Mouse (Mus musculus): Measurements from ENCODE around the gene Cct4. TPM values are rescaled to one million over a fixed set of nuclear protein-coding genes. Genes with fewer than 3 reads are reported as not detected.
A peak's percentile ranks its signal among the peaks of the same experiment; 100 is the strongest.

Cct4 gene
- polyA plus RNA-seq, 1 experiment from 2014 or later, result 448 TPM

DNA sequence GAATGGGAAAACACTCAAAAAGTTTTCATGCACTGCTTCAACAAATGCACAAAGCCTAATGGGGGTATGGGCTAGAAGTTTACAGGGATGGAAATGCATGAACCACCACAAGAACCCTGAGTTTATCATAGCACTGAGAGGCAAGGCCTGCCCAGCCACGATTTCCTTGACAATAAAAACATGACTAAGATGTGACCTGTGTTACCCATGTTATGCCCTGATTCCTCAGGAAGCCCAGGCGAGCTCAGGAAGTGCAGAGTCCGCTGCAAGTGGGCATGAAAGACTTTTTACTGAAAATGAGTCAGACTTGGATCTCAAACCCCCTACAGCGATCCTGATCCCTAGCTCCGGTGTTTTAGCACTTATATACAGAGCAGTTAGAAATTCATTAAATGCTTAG, 56.9 kb downstream of the Cct4 start:
- Histone ChIP-seq H3K9me3 (ENCODE audit: control insufficient read depth, low read length) (no peaks in the 10 kb centered on the region), H3K4me2 (no peak overlapping the region), H3K27ac (ENCODE audit: low read depth, low read length) (no peak overlapping the region), H3K4me1 (ENCODE audit: control insufficient read depth, insufficient read depth, low read length) (no peaks in the 10 kb centered on the region), H3K9ac (ENCODE audit: low read length) (no peak overlapping the region), H3K4me3 (ENCODE audit: low read depth, low read length) (no peak overlapping the region), H3K36me3 (ENCODE audit: control insufficient read depth, insufficient read depth, low read length) (no peaks in the 10 kb centered on the region), H3K27me3 (ENCODE audit: control insufficient read depth, insufficient read depth, low read length) (no peaks in the 10 kb centered on the region)
- ATAC-seq (ENCODE audit: low FRiP score) (no peak), DNase-seq (ENCODE audit: low spot score, missing footprints) (no peak)
- WGBS, result 72% methylated on average over 5 of the region's 5 CpGs

DNA sequence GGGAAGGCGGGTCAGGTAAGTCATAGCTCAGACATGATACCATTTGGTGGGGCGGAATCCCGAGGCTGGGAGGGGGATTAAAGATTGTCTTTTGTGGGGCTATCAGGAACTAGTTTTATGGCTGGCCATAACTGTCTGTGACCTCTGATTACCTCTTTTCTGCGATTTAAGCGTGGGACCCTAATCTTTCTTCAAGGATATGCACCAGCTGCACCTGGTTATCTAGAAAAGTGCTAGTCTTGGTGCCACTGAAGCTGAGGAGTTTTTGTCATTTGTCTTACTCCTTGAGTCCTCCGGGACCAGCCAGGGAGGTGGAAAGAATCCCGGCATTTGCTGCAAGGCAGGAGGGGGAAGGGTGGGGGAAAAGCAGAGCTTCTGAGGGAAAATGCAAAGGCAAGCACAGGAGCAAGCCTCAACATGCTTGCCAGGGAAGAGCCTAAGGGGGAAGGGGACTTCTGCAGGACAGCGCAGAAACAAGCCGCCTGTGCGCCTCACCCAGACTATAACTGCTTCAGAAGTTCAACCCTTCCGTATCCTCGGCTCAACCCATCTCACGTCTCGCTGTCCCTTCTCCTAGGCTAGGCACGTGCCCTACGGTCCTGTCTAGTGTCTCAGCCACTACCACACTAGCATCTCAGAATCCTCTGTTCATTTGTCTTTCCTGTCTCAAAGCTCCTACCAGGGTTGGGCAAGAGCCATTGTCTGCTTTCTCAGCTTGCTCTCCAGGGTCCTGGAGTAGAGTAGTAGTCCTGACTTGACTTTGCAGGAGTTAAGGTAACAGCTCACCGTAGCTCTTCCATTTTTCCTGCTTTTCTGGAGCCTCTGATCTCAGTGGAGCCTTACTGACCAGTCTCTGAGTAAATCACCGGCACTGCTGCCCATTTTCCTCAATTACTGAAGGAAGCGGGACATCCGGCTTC, 57.6 kb downstream of the Cct4 start:
- DNase-seq (ENCODE audit: low spot score, missing footprints) (peak; percentile 82), ATAC-seq (ENCODE audit: low FRiP score) (no peak)
- no peaks in the 10 kb centered on the region for H3K36me3 ChIP-seq (ENCODE audit: control insufficient read depth, insufficient read depth, low read length)
- no peaks in the 10 kb centered on the region for H3K27me3 ChIP-seq (ENCODE audit: control insufficient read depth, insufficient read depth, low read length)
- no peak overlapping the region for H3K27ac ChIP-seq (ENCODE audit: low read depth, low read length)
- H3K9ac ChIP-seq (ENCODE audit: low read length), result no peak overlapping the region
- H3K4me3 ChIP-seq (ENCODE audit: low read depth, low read length), result no peak overlapping the region
- WGBS, result 44% methylated on average over 20 of the region's 20 CpGs
- H3K9me3 ChIP-seq (ENCODE audit: control insufficient read depth, low read length), result no peaks in the 10 kb centered on the region
- H3K4me1 ChIP-seq (ENCODE audit: control insufficient read depth, insufficient read depth, low read length), result no peaks in the 10 kb centered on the region
- H3K4me2 ChIP-seq, result no peak overlapping the region

DNA sequence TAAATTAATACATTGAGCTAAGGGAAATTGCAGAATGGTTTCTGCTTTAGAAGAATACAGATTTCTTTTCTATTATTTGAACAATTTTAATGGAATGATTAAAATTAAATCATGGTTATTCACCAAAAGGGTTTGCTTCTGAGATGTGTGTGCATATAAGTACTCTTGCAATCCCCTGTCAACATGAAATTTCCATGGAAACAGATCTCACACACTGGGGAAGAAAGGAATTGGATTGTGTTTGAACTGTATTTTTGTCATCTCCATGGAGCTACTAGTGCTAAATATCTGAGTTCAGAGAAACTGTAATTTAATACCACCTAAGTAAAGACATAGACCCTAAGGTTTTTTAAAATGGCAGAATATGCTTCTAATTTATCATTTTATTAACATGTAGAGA, 59.3 kb downstream of the Cct4 start:
- no peak for ATAC-seq (ENCODE audit: low FRiP score)
- DNase-seq (ENCODE audit: low spot score, missing footprints), result no peak
- Histone ChIP-seq H3K36me3 (ENCODE audit: control insufficient read depth, insufficient read depth, low read length) (no peaks in the 10 kb centered on the region), H3K27ac (ENCODE audit: low read depth, low read length) (no peak overlapping the region), H3K4me1 (ENCODE audit: control insufficient read depth, insufficient read depth, low read length) (no peaks in the 10 kb centered on the region), H3K9me3 (ENCODE audit: control insufficient read depth, low read length) (no peaks in the 10 kb centered on the region), H3K9ac (ENCODE audit: low read length) (no peak overlapping the region), H3K4me2 (no peak overlapping the region), H3K27me3 (ENCODE audit: control insufficient read depth, insufficient read depth, low read length) (no peaks in the 10 kb centered on the region), H3K4me3 (ENCODE audit: low read depth, low read length) (no peak overlapping the region)

DNA sequence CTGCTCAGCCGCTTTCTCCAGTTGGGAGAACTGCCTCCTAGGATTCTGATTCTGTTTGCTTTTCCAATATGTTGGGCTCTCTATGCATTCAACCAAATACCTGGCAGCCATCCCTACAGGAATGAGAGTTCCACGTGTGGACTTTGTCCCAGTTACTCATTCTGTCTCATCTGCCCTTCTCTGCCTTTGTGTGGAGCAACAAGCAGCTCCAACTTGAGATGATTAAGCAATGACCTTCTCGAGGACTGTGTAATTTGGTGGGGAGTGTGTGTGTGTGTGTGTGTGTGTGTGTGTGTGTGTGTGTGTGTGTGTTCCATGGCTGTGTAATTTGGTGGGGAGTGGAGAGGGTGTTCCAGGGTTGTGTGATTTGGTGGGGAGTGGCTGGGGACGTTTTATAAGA, 62.0 kb downstream of the Cct4 start:
- Histone ChIP-seq H3K9me3 (ENCODE audit: control insufficient read depth, low read length) (no peaks in the 10 kb centered on the region), H3K36me3 (ENCODE audit: control insufficient read depth, insufficient read depth, low read length) (no peaks in the 10 kb centered on the region), H3K4me3 (ENCODE audit: low read depth, low read length) (no peak overlapping the region), H3K9ac (ENCODE audit: low read length) (no peak overlapping the region), H3K4me2 (no peak overlapping the region), H3K27me3 (ENCODE audit: control insufficient read depth, insufficient read depth, low read length) (no peaks in the 10 kb centered on the region), H3K27ac (ENCODE audit: low read depth, low read length) (no peak overlapping the region), H3K4me1 (ENCODE audit: control insufficient read depth, insufficient read depth, low read length) (no peaks in the 10 kb centered on the region)
- 78% methylated on average over 4 of the region's 4 CpGs for WGBS
- DNase-seq (ENCODE audit: low spot score, missing footprints) (no peak), ATAC-seq (ENCODE audit: low FRiP score) (no peak)

Other genes with a start within 250 kb of the Cct4 start
- 1.8 and 1.9 TPM in 2 replicates for gene B3gnt2, start 129.6 kb upstream of the Cct4 start, polyA plus RNA-seq (2014; fragmentation: Nextera tagmentation; extraction: Ambion mirVana)
- 4.3 and 5.3 TPM in 2 replicates for gene Zrsr1, start 18.5 kb upstream of the Cct4 start, polyA plus RNA-seq (2014; fragmentation: Nextera tagmentation; extraction: Ambion mirVana)
- gene Gm28048, start 8.4 kb upstream of the Cct4 start, polyA plus RNA-seq (2014; fragmentation: Nextera tagmentation; extraction: Ambion mirVana), result 5.2 and 5.6 TPM in 2 replicates
- 432 and 437 TPM in 2 replicates for gene Commd1, start 8.1 kb upstream of the Cct4 start, polyA plus RNA-seq (2014; fragmentation: Nextera tagmentation; extraction: Ambion mirVana)
- gene Fam161a, start 17.0 kb downstream of the Cct4 start, polyA plus RNA-seq (2014; fragmentation: Nextera tagmentation; extraction: Ambion mirVana), result 3.8 and 4.0 TPM in 2 replicates

All from midbrain, embryonic 11.5 days (tissue).